Mouse (Mus musculus) limb, embryonic 13.5 days (tissue): ENCODE data around the gene Tex2. TPM values are rescaled to one million over a fixed set of nuclear protein-coding genes. Genes with fewer than 3 reads are reported as not detected.

Source experiments
- ATAC-seq: fragments of 200-750 bp; cut with Nextera tagmentation; 2 replicates; pipeline ENCODE4 v1.8.0; 2017; ENCODE audit warnings: low read depth, moderate number of reproducible peaks, moderate TSS enrichment; ENCODE audit not compliant: low FRiP score
- H3K27ac ChIP-seq: fragments of 300-500 bp; sonication (generic); 2 replicates; pipeline ENCODE4 v1.5.1; 2015; ENCODE audit warnings: inconsistent platforms, mild to moderate bottlenecking, moderate library complexity
- H3K27me3 ChIP-seq: fragments of 300-500 bp; sonication (generic); 2 replicates; pipeline ENCODE4 v1.6.1; 2015; ENCODE audit warnings: mild to moderate bottlenecking, inconsistent platforms
- H3K36me3 ChIP-seq: fragments of 300-500 bp; sonication (generic); 2 replicates; pipeline ENCODE4 v1.6.1; 2015; ENCODE audit warnings: inconsistent platforms, mild to moderate bottlenecking, moderate library complexity
- H3K4me1 ChIP-seq: fragments of 300-500 bp; sonication (generic); 2 replicates; pipeline ENCODE4 v1.6.1; 2015; ENCODE audit warnings: inconsistent platforms
- H3K4me2 ChIP-seq: fragments of 300-500 bp; sonication (generic); replicated peaks from 2 replicates; pipeline ENCODE4 v1.6.1; 2015; ENCODE audit warnings: inconsistent platforms, mild to moderate bottlenecking, moderate library complexity
- H3K4me3 ChIP-seq: fragments of 300-500 bp; sonication (generic); 2 replicates; pipeline ENCODE4 v1.5.1; 2015; ENCODE audit warnings: moderate library complexity, mild to moderate bottlenecking, inconsistent platforms
- H3K9ac ChIP-seq: fragments of 300-500 bp; sonication (generic); 2 replicates; pipeline ENCODE4 v1.6.1; 2015; ENCODE audit warnings: mild to moderate bottlenecking, inconsistent platforms
- H3K9me3 ChIP-seq: fragments of 300-500 bp; sonication (generic); 2 replicates; pipeline ENCODE4 v1.6.1; 2016; ENCODE audit warnings: inconsistent platforms
- WGBS: fragments of 180-500 bp; shearing (Covaris S2); methylation state at CpG from one replicate; pipeline ENCODE4 v1.1.7; 2015; 5-methylcytosine and 5-hydroxymethylcytosine counted together
- polyA plus RNA-seq: library from polyadenylated mRNA; unstranded; fragments of >200 nt; fragmentation: Nextera tagmentation; extraction: Ambion mirVana; gene quantifications from 2 replicates; pipeline ENCODE4 v1.2.1, GENCODE M21; 2015

Gene Tex2
- polyA plus RNA-seq, 1 experiment from 2014 or later: 8.2 TPM

DNA sequence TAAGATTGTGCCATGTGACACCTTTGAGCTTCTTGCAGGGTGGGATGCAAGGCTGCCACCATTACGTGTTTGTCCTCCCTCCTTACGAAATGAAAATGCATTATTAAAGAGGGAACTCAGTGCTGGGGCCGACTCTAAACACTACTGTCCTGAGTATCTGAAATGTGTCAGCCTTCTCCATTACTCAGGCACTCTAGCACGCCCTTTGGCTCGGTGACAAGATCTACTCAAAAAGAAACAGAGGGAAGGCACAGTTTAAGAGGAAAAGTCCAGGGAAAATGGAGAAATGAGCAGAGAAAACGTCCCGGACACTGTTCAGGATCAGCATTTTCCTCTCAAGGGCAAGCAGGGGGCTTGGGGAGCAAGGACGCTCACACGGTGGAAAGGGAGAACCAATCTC lies 40.3 kb downstream of the Tex2 start:
- H3K36me3 ChIP-seq: peaks cover 3% of the 10 kb centered on the region
- H3K9ac ChIP-seq: no peak overlapping the region
- no peak overlapping the region for H3K4me2 ChIP-seq
- no peaks in the 10 kb centered on the region for H3K27me3 ChIP-seq
- H3K27ac ChIP-seq: peak overlapping the region; percentile 56; the same call in 1 of the 2 replicates
- no peak overlapping the region for H3K4me3 ChIP-seq
- WGBS: 58% methylated on average over 9 of the region's 9 CpGs
- H3K9me3 ChIP-seq: no peaks in the 10 kb centered on the region
- H3K4me1 ChIP-seq: peaks cover 33% of the 10 kb centered on the region
- no peak for ATAC-seq

- no peak overlapping the region for H3K4me3 ChIP-seq
- H3K4me1 ChIP-seq: peaks cover 33% of the 10 kb centered on the region
- peak overlapping the region; percentile 43 for H3K9ac ChIP-seq
- no peaks in the 10 kb centered on the region for H3K27me3 ChIP-seq
- no peaks in the 10 kb centered on the region for H3K9me3 ChIP-seq
- 21% methylated on average over 15 of the region's 15 CpGs for WGBS
- ATAC-seq: no peak; the same call in 1 of the 2 replicates
- no peak overlapping the region; the same call in 1 of the 2 replicates for H3K27ac ChIP-seq
- H3K36me3 ChIP-seq: peaks cover 11% of the 10 kb centered on the region
- no peak overlapping the region for H3K4me2 ChIP-seq
These were observed 41.0 kb downstream of the Tex2 start for GRCm38 (mm10) chr11:106572020-106572782.

- peaks cover 20% of the 10 kb centered on the region for H3K36me3 ChIP-seq
- ATAC-seq: no peak
These were observed 41.9 kb downstream of the Tex2 start for GRCm38 (mm10) chr11:106571026-106571983.

GRCm38 (mm10) chr11:106568329-106568960 lies 44.8 kb downstream of the Tex2 start:
- 88% methylated on average over 14 of the region's 14 CpGs for WGBS
- peaks cover 24% of the 10 kb centered on the region for H3K36me3 ChIP-seq
- H3K4me3 ChIP-seq: no peak overlapping the region
- H3K9me3 ChIP-seq: no peaks in the 10 kb centered on the region
- H3K27ac ChIP-seq: no peak overlapping the region
- no peaks in the 10 kb centered on the region for H3K27me3 ChIP-seq
- peaks cover 22% of the 10 kb centered on the region for H3K4me1 ChIP-seq
- H3K4me2 ChIP-seq: no peak overlapping the region
- H3K9ac ChIP-seq: no peak overlapping the region
- ATAC-seq: no peak

More at GRCm38 (mm10) chr11:106571026-106571983, 41.9 kb downstream of the Tex2 start:
- no peaks in the 10 kb centered on the region for H3K27me3 ChIP-seq
- H3K4me1 ChIP-seq: peaks cover 28% of the 10 kb centered on the region
- no peak overlapping the region for H3K4me2 ChIP-seq
- H3K9ac ChIP-seq: peak overlapping the region; percentile 43
- WGBS: 67% methylated on average over 11 of the region's 11 CpGs
- no peak overlapping the region for H3K27ac ChIP-seq
- no peaks in the 10 kb centered on the region for H3K9me3 ChIP-seq
- H3K4me3 ChIP-seq: no peak overlapping the region

- peaks cover 24% of the 10 kb centered on the region for H3K36me3 ChIP-seq
- 93% methylated on average over 8 of the region's 8 CpGs for WGBS
- ATAC-seq: no peak
These were observed 47.0 kb downstream of the Tex2 start for GRCm38 (mm10) chr11:106566040-106566785.

GRCm38 (mm10) chr11:106564261-106564660 lies 49.0 kb downstream of the Tex2 start:
- Histone ChIP-seq H3K4me3 (no peak overlapping the region), H3K27me3 (no peaks in the 10 kb centered on the region), H3K9ac (no peak overlapping the region), H3K27ac (no peak overlapping the region), H3K36me3 (peaks cover 24% of the 10 kb centered on the region), H3K4me2 (no peak overlapping the region), H3K9me3 (no peaks in the 10 kb centered on the region), H3K4me1 (no peaks in the 10 kb centered on the region)
- ATAC-seq: no peak
- 79% methylated on average over 12 of the region's 12 CpGs for WGBS

More at GRCm38 (mm10) chr11:106566040-106566785, 47.0 kb downstream of the Tex2 start:
- H3K4me3 ChIP-seq: no peak overlapping the region
- no peaks in the 10 kb centered on the region for H3K27me3 ChIP-seq
- no peak overlapping the region for H3K9ac ChIP-seq
- H3K4me2 ChIP-seq: no peak overlapping the region
- H3K4me1 ChIP-seq: no peaks in the 10 kb centered on the region
- H3K27ac ChIP-seq: no peak overlapping the region
- H3K9me3 ChIP-seq: no peaks in the 10 kb centered on the region

DNA sequence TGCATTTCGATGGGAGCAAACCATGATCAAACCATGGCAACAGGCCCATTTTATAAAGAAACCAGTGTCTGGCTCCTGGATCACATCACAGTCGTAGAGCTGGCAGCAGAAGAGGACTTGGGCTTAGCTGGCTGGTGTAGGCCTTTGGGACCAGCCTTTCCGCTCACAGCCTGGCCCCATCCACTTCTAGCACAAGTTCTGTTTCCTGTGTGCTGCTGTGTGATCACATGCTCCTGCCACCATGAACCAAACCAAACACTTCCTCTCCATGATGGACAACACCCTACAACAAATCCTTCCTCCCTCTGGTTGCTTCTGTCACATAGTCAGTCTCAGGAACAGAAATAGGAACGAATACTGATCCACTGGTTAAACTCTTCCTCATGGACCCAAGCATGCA lies 50.5 kb downstream of the Tex2 start:
- H3K9ac ChIP-seq: no peak overlapping the region
- H3K4me1 ChIP-seq: 0 out of 2 replicates have a peak, but pooled peaks cover 5% of the 10 kb centered on the region
- no peaks in the 10 kb centered on the region for H3K27me3 ChIP-seq
- H3K4me3 ChIP-seq: no peak overlapping the region
- 85% methylated on average over 4 of the region's 4 CpGs for WGBS
- no peaks in the 10 kb centered on the region for H3K9me3 ChIP-seq
- ATAC-seq: no peak
- no peak overlapping the region for H3K4me2 ChIP-seq
- no peak overlapping the region for H3K27ac ChIP-seq
- H3K36me3 ChIP-seq: peaks cover 18% of the 10 kb centered on the region

GRCm38 (mm10) chr11:106559773-106560172 lies 53.5 kb downstream of the Tex2 start:
- 85% methylated on average over 7 of the region's 7 CpGs for WGBS
- H3K4me3 ChIP-seq: no peak overlapping the region

DNA sequence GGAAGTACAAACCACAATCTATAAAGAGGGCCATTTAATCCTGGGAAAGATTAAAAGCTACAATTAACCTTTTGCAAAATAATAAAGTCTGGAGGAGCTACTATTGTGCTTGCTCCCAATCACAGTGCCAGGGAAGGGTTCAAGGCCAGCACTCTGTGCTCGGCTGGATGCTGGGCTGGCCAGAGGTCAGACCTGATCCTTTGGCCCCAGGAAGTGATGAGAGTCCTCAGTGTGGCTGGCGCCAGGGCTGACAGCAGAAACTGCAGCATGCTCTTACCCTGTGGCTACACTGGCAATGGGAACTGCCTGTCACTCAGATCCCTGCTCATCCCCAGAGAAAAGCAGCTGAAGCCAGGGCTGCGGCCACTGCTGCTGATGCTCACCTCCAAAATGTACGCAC lies 55.2 kb downstream of the Tex2 start:
- Histone ChIP-seq H3K9me3 (no peaks in the 10 kb centered on the region), H3K27me3 (no peaks in the 10 kb centered on the region), H3K4me3 (no peak overlapping the region), H3K4me1 (peaks cover 34% of the 10 kb centered on the region), H3K36me3 (no peaks in the 10 kb centered on the region), H3K27ac (no peak overlapping the region), H3K9ac (no peak overlapping the region), H3K4me2 (no peak overlapping the region)
- WGBS: 68% methylated on average over 4 of the region's 4 CpGs
- no peak for ATAC-seq

More at GRCm38 (mm10) chr11:106559773-106560172, 53.5 kb downstream of the Tex2 start:
- no peak for ATAC-seq
- Histone ChIP-seq H3K27ac (no peak overlapping the region), H3K9me3 (no peaks in the 10 kb centered on the region), H3K4me1 (peaks cover 32% of the 10 kb centered on the region), H3K36me3 (no peaks in the 10 kb centered on the region), H3K27me3 (no peaks in the 10 kb centered on the region), H3K4me2 (no peak overlapping the region), H3K9ac (no peak overlapping the region)

- no peak overlapping the region for H3K27ac ChIP-seq
These were observed 55.8 kb downstream of the Tex2 start for GRCm38 (mm10) chr11:106557398-106557797.

GRCm38 (mm10) chr11:106556689-106557088 lies 56.5 kb downstream of the Tex2 start:
- 55% methylated on average over 4 of the region's 4 CpGs for WGBS
- Histone ChIP-seq H3K4me2 (no peak overlapping the region), H3K36me3 (no peaks in the 10 kb centered on the region), H3K9ac (no peak overlapping the region), H3K27me3 (no peaks in the 10 kb centered on the region), H3K4me3 (no peak overlapping the region), H3K27ac (peak overlapping the region; percentile 28; the same call in 1 of the 2 replicates), H3K9me3 (no peaks in the 10 kb centered on the region), H3K4me1 (peaks cover 34% of the 10 kb centered on the region)
- no peak for ATAC-seq

More at GRCm38 (mm10) chr11:106557398-106557797, 55.8 kb downstream of the Tex2 start:
- H3K9me3 ChIP-seq: no peaks in the 10 kb centered on the region
- no peak overlapping the region for H3K4me2 ChIP-seq
- H3K9ac ChIP-seq: no peak overlapping the region
- 67% methylated on average over 7 of the region's 7 CpGs for WGBS
- H3K4me3 ChIP-seq: no peak overlapping the region
- no peaks in the 10 kb centered on the region for H3K27me3 ChIP-seq
- H3K36me3 ChIP-seq: no peaks in the 10 kb centered on the region
- H3K4me1 ChIP-seq: peaks cover 34% of the 10 kb centered on the region
- no peak for ATAC-seq
